Mouse (Mus musculus) embryonic fibroblast, embryonic 13.5 days (primary cell): ENCODE results near the gene Dctpp1.

Experiments used
- CTCF ChIP-seq: IDR thresholded peaks from 2 replicates; pipeline ENCODE4 v1.5.1; 2011; ENCODE audit warnings: mild to moderate bottlenecking, control low read depth, low read length, moderate library complexity, borderline replicate concordance; ENCODE audit not compliant: insufficient read depth
- POLR2A ChIP-seq: IDR thresholded peaks from 2 replicates; pipeline ENCODE4 v1.6.1; 2011; ENCODE audit warnings: low read depth, mild to moderate bottlenecking, control low read depth, low read length, moderate library complexity

- TF ChIP-seq CTCF (no peak), POLR2A (no peak)
These were observed 35.9 kb downstream of the Dctpp1 start for GRCm38 (mm10) chr7:127224616-127225015.
